Mouse (Mus musculus): ENCODE data around the gene Olfr346.

Gene Olfr346

DNA sequence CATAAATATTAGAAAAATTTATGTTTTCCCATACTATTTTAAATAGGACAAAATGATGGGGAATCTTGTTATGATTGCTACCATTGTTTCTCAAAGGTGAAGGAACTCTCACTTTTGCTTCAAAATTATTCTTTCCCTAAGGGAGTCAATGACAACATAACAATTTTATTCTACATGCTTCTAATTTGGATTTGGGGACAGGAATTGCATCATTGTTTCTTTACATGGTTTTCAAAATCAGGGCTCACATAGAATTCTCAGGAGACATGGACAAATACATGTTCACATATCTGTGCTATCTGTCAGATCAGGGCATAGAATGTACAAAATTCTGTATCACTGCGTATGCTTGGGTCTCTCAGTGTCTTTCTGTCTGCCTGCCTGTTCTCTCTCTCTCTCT, at the start of gene Olfr346:
Gene Olfr346, plus strand, starts transcription at position 301 of the 400 bp plus-strand sequence.
- no peak for DNase-seq (ENCODE audit: low spot score)

DNA sequence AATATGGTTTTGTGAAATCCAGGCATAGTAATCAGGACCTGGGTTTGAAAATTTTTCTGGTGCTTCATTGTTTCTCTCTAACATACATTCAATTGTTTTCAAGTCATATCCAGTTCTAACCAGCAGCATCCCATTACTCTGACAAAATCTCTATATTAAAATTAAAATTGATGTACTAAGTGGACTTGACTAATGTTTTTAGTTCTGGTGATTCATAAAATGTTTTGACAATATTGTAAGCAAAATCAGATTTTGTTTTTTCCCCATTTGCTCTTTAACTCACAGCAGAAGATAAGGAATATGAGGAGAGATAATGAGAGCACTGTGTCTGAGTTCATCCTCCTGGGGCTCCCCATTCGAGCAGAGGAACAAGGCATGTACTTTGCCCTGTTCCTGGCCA, 45.8 kb upstream of the Olfr346 start, which contains the start of gene Olfr345:
Gene Olfr345, plus strand, starts transcription at position 301 of the 400 bp plus-strand sequence.
- no peak for DNase-seq (ENCODE audit: low spot score)

DNA sequence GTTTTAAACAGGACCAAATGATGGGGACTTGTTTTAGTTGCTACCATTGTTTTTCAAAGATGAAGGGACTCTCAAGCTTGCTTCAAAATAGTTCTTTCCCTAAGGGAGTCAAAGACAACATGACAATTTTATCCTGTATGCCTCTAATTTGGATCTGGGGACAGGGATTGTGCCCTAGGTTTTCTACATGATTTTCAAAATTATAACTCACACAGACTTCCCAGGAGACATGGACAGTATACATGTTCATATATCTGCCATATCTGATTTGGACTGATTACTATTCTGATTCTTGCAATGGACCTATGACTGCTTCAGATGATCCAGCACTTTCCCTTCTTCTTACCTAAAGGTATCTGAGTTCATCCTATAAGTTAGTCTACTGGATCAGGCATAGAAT, 46.0 kb downstream of the Olfr346 start, which contains the start of gene Olfr347:
Gene Olfr347, plus strand, starts transcription at position 301 of the 400 bp plus-strand sequence.
- no peak for DNase-seq (ENCODE audit: low spot score)

- no peak for DNase-seq (ENCODE audit: low spot score)
These were observed 50.6 kb downstream of the Olfr346 start for GRCm38 (mm10) chr2:36736226-36736625.

Data from urinary bladder, postnatal 14 days (tissue).